Mouse (Mus musculus): ENCODE measurements around the gene Pspn. TPM values are rescaled to one million over a fixed set of nuclear protein-coding genes. Genes with fewer than 3 reads are reported as not detected.

Gene Pspn
- total RNA-seq, 4 experiments from 2014 or later: not detected

- DNase-seq (ENCODE audit: low spot score in 2 of 2): no peak
Observed at GRCm38 (mm10) chr17:56996506-56996905, 3.3 kb downstream of the Pspn start.

GRCm38 (mm10) chr17:56995046-56995445, 4.8 kb downstream of the Pspn start:
- DNase-seq (ENCODE audit: low spot score in 2 of 2): no peak

- DNase-seq (ENCODE audit: low spot score in 2 of 2): no peak
Observed at GRCm38 (mm10) chr17:56990966-56991365, 8.9 kb downstream of the Pspn start.

GRCm38 (mm10) chr17:56990115-56990746, 9.6 kb downstream of the Pspn start, which contains the start of gene Clpp:
Gene Clpp, plus strand, starts transcription at chr17:56990305.
- DNase-seq (ENCODE audit: low spot score in 2 of 2): peak; percentile 88 to 91

GRCm38 (mm10) chr17:56989467-56990114, 10.2 kb downstream of the Pspn start:
- no peak for DNase-seq (ENCODE audit: low spot score in 2 of 2)

- DNase-seq (ENCODE audit: low spot score in 2 of 2): no peak
Observed at GRCm38 (mm10) chr17:56988921-56989430, 10.8 kb downstream of the Pspn start.

- no peak for DNase-seq (ENCODE audit: low spot score in 2 of 2)
Observed at GRCm38 (mm10) chr17:56988441-56988840, 11.4 kb downstream of the Pspn start.

GRCm38 (mm10) chr17:56986105-56986805, 13.6 kb downstream of the Pspn start:
- DNase-seq (ENCODE audit: low spot score in 2 of 2): no peak

GRCm38 (mm10) chr17:56985656-56986055, 14.2 kb downstream of the Pspn start:
- DNase-seq (ENCODE audit: low spot score in 2 of 2): no peak

GRCm38 (mm10) chr17:56984886-56985285, 14.9 kb downstream of the Pspn start:
- DNase-seq (ENCODE audit: low spot score in 2 of 2): no peak

- no peak for DNase-seq (ENCODE audit: low spot score in 2 of 2)
Observed at GRCm38 (mm10) chr17:56982013-56982412, 17.8 kb downstream of the Pspn start, which contains the start of gene Acer1. Gene Acer1, minus strand, starts transcription at chr17:56982126.

- no peak for DNase-seq (ENCODE audit: low spot score in 2 of 2)
Observed at GRCm38 (mm10) chr17:56981049-56981448, 18.8 kb downstream of the Pspn start.

- no peak for DNase-seq (ENCODE audit: low spot score in 2 of 2)
Observed at GRCm38 (mm10) chr17:56979524-56979923, 20.3 kb downstream of the Pspn start.

GRCm38 (mm10) chr17:56976531-56977390, 23.1 kb downstream of the Pspn start:
- DNase-seq (ENCODE audit: low spot score in 2 of 2): no peak

- DNase-seq (ENCODE audit: low spot score in 2 of 2): no peak
Observed at GRCm38 (mm10) chr17:56975391-56975790, 24.4 kb downstream of the Pspn start.

- no peak for DNase-seq (ENCODE audit: low spot score in 2 of 2)
Observed at GRCm38 (mm10) chr17:56974708-56975240, 25.0 kb downstream of the Pspn start.

- no peak for DNase-seq (ENCODE audit: low spot score in 2 of 2)
Observed at GRCm38 (mm10) chr17:56973956-56974707, 25.7 kb downstream of the Pspn start.

GRCm38 (mm10) chr17:56970081-56970480, 29.7 kb downstream of the Pspn start:
- DNase-seq (ENCODE audit: low spot score in 2 of 2): no peak

GRCm38 (mm10) chr17:56969321-56969720, 30.5 kb downstream of the Pspn start:
- DNase-seq (ENCODE audit: low spot score in 2 of 2): no peak

GRCm38 (mm10) chr17:56963646-56964045, 36.2 kb downstream of the Pspn start:
- no peak for DNase-seq (ENCODE audit: low spot score in 2 of 2)

Measured in gastrocnemius, adult 8-10 months (tissue).